Mouse (Mus musculus): ENCODE results near the gene Ptprn2. TPM values are rescaled to one million over a fixed set of nuclear protein-coding genes. Genes with fewer than 3 reads are reported as not detected.

The Ptprn2 gene
- polyA plus RNA-seq, 1 experiment from 2014 or later, result 10.4 TPM

DNA sequence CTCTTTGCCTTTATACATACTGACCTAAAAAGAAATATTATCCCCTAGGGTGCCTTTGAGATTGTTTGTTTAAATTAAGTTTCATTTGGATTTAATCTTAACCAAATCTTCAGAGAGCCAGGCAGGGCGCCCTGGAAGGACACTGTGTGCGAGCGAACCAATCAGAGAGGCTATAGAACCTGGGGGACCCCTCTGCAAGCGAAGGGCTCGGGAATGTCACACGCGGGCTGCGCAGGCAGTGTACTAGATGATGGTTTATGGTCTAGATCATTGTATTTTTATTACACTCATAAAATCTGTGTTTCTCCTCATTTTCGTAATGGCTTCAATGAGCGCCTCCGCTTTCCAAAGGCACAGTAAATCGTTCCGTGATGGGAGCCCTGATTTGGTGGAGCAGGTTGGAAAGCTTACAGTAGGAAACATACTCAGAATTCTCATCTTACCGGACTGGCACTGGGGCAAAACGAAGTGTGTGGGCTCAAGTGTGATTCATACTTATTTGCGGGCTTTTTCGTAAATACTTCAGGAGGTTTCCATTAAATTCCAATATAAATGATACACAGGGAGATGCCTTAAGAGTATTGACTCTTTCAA lies 760.5 kb downstream of the Ptprn2 start:
- Histone ChIP-seq H3K9me3 (no peaks in the 10 kb centered on the region), H3K9ac (replicated peaks) (no peak overlapping the region), H3K4me2 (replicated peaks) (no peak overlapping the region), H3K4me1 (peaks cover 13% of the 10 kb centered on the region), H3K4me3 (no peak overlapping the region), H3K36me3 (no peaks in the 10 kb centered on the region), H3K27me3 (no peaks in the 10 kb centered on the region), H3K27ac (replicated peaks) (no peak overlapping the region)
- 91% methylated on average over 17 of the region's 17 CpGs for WGBS
- ATAC-seq (replicated peaks), result no peak

- Histone ChIP-seq H3K9ac (replicated peaks) (no peak overlapping the region), H3K4me1 (peaks cover 23% of the 10 kb centered on the region), H3K4me3 (no peak overlapping the region), H3K4me2 (replicated peaks) (no peak overlapping the region), H3K27me3 (no peaks in the 10 kb centered on the region), H3K27ac (replicated peaks) (peak overlapping the region; percentile 9; the same call in 1 of the 2 replicates), H3K36me3 (peaks cover 7% of the 10 kb centered on the region; the same call in 1 of the 2 replicates), H3K9me3 (no peaks in the 10 kb centered on the region)
- 10% methylated on average over 6 of the region's 6 CpGs for WGBS
- peak; percentile 78 for ATAC-seq (replicated peaks)
Observed at GRCm38 (mm10) chr12:117250465-117250864, 764.9 kb downstream of the Ptprn2 start.

GRCm38 (mm10) chr12:117251663-117252425 lies 766.3 kb downstream of the Ptprn2 start:
- Histone ChIP-seq H3K27ac (replicated peaks) (peak overlapping the region; percentile 19), H3K27me3 (no peaks in the 10 kb centered on the region), H3K4me3 (no peak overlapping the region), H3K36me3 (peaks cover 7% of the 10 kb centered on the region; the same call in 1 of the 2 replicates), H3K4me2 (replicated peaks) (no peak overlapping the region), H3K9ac (replicated peaks) (no peak overlapping the region), H3K4me1 (peaks cover 33% of the 10 kb centered on the region), H3K9me3 (no peaks in the 10 kb centered on the region)
- no peak for ATAC-seq (replicated peaks)
- WGBS, result 28% methylated on average over 11 of the region's 11 CpGs

- peaks cover 39% of the 10 kb centered on the region for H3K4me1 ChIP-seq
- ATAC-seq (replicated peaks), result no peak
- H3K36me3 ChIP-seq, result peaks cover 7% of the 10 kb centered on the region; the same call in 1 of the 2 replicates
Observed at GRCm38 (mm10) chr12:117252426-117252779, 766.9 kb downstream of the Ptprn2 start.

GRCm38 (mm10) chr12:117254356-117254755 lies 768.8 kb downstream of the Ptprn2 start:
- no peak for ATAC-seq (replicated peaks)
- WGBS, result 69% methylated on average over 9 of the region's 9 CpGs
- peaks cover 7% of the 10 kb centered on the region; the same call in 1 of the 2 replicates for H3K36me3 ChIP-seq
- no peak overlapping the region for H3K9ac ChIP-seq (replicated peaks)
- H3K4me2 ChIP-seq (replicated peaks), result no peak overlapping the region
- no peaks in the 10 kb centered on the region for H3K27me3 ChIP-seq
- no peak overlapping the region; the same call in 1 of the 2 replicates for H3K27ac ChIP-seq (replicated peaks)
- peaks cover 51% of the 10 kb centered on the region for H3K4me1 ChIP-seq
- no peak overlapping the region for H3K4me3 ChIP-seq
- no peaks in the 10 kb centered on the region for H3K9me3 ChIP-seq

More at GRCm38 (mm10) chr12:117252426-117252779, 766.9 kb downstream of the Ptprn2 start:
- WGBS, result 12% methylated on average over 3 of the region's 3 CpGs
- Histone ChIP-seq H3K9ac (replicated peaks) (no peak overlapping the region), H3K9me3 (no peaks in the 10 kb centered on the region), H3K27ac (replicated peaks) (no peak overlapping the region), H3K4me2 (replicated peaks) (no peak overlapping the region), H3K27me3 (no peaks in the 10 kb centered on the region), H3K4me3 (no peak overlapping the region)

DNA sequence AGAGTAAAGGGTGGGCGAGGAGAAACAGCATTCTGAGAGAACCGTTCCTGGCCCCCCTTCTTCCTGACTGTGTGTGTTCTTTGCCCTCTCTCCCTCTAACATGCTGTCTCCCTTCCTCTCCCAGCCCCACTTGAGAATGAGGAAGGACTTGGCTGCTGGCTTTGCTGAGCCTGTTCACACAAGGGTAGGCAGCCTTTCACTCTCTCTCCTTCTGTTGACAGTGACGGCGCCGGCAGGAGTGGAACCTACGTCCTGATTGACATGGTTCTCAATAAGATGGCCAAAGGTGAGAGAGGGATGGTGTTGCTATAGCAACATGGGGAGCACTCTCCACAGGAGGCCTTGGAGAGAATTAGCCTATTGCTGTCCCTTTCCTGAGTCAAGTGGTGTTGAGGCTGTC lies 769.8 kb downstream of the Ptprn2 start:
- Histone ChIP-seq H3K36me3 (peaks cover 7% of the 10 kb centered on the region; the same call in 1 of the 2 replicates), H3K27ac (replicated peaks) (peak overlapping the region; percentile 16), H3K9ac (replicated peaks) (no peak overlapping the region), H3K27me3 (no peaks in the 10 kb centered on the region), H3K4me1 (peaks cover 48% of the 10 kb centered on the region), H3K4me3 (no peak overlapping the region), H3K4me2 (replicated peaks) (no peak overlapping the region), H3K9me3 (no peaks in the 10 kb centered on the region)
- 37% methylated on average over 6 of the region's 6 CpGs for WGBS
- ATAC-seq (replicated peaks), result no peak

- peak overlapping the region; percentile 16 for H3K27ac ChIP-seq (replicated peaks)
Observed at GRCm38 (mm10) chr12:117255776-117256342, 770.3 kb downstream of the Ptprn2 start.

GRCm38 (mm10) chr12:117256849-117257204 lies 771.3 kb downstream of the Ptprn2 start:
- H3K36me3 ChIP-seq, result peaks cover 7% of the 10 kb centered on the region; the same call in 1 of the 2 replicates
- H3K4me1 ChIP-seq, result peaks cover 35% of the 10 kb centered on the region
- ATAC-seq (replicated peaks), result no peak
- H3K27ac ChIP-seq (replicated peaks), result peak overlapping the region; percentile 88
- no peaks in the 10 kb centered on the region for H3K27me3 ChIP-seq
- no peak overlapping the region for H3K4me2 ChIP-seq (replicated peaks)
- WGBS, result 28% methylated on average over 5 of the region's 5 CpGs
- H3K4me3 ChIP-seq, result no peak overlapping the region
- H3K9me3 ChIP-seq, result no peaks in the 10 kb centered on the region
- peak overlapping the region; percentile 34 for H3K9ac ChIP-seq (replicated peaks)

More at GRCm38 (mm10) chr12:117255776-117256342, 770.3 kb downstream of the Ptprn2 start:
- WGBS, result 74% methylated on average over 2 of the region's 2 CpGs
- ATAC-seq (replicated peaks), result no peak
- no peak overlapping the region for H3K4me2 ChIP-seq (replicated peaks)
- H3K9me3 ChIP-seq, result no peaks in the 10 kb centered on the region
- H3K4me3 ChIP-seq, result no peak overlapping the region
- H3K9ac ChIP-seq (replicated peaks), result no peak overlapping the region
- H3K4me1 ChIP-seq, result peaks cover 43% of the 10 kb centered on the region
- no peaks in the 10 kb centered on the region for H3K27me3 ChIP-seq
- H3K36me3 ChIP-seq, result peaks cover 7% of the 10 kb centered on the region; the same call in 1 of the 2 replicates

- Histone ChIP-seq H3K9me3 (no peaks in the 10 kb centered on the region), H3K36me3 (peaks cover 7% of the 10 kb centered on the region; the same call in 1 of the 2 replicates), H3K27ac (replicated peaks) (peak overlapping the region; percentile 88), H3K9ac (replicated peaks) (peak overlapping the region; percentile 34), H3K4me3 (no peak overlapping the region), H3K4me1 (peaks cover 31% of the 10 kb centered on the region), H3K4me2 (replicated peaks) (0 out of 2 replicates have a peak overlapping the region, but pooled peaks have one; percentile 1), H3K27me3 (no peaks in the 10 kb centered on the region)
- ATAC-seq (replicated peaks), result peak; percentile 73
- 7% methylated on average over 20 of the region's 20 CpGs for WGBS
Observed at GRCm38 (mm10) chr12:117257205-117257920, 771.8 kb downstream of the Ptprn2 start.

DNA sequence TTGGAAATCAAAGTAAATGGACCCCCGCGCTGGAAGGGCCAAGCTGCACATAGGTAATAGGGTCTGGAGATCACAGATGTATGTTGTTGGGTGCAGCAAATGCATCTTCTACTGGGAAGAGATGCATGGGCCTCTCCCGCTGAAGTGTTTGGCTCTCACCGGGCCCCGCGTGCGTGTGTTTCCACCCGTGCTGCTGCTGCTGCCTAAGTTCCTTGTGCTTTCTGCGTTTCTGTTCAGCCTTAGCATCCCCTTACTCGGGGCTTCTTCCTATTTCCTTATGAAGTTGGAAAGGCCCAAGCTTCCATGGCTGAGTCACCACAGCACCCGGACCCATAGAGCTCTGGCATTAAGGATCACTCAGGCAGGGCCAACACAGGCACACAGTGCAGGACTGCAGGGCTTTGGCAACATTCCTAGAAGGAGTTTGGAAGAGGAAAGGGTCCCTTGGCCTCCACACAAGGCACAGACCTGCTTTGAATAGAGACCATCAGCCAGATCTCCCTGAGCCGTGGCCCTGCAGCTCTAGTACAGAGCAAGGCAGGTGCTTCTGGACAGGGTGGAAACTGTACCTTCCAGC lies 772.5 kb downstream of the Ptprn2 start:
- Histone ChIP-seq H3K36me3 (peaks cover 7% of the 10 kb centered on the region; the same call in 1 of the 2 replicates), H3K4me3 (no peak overlapping the region), H3K4me1 (peaks cover 29% of the 10 kb centered on the region), H3K4me2 (replicated peaks) (0 out of 2 replicates have a peak overlapping the region, but pooled peaks have one; percentile 1), H3K27me3 (no peaks in the 10 kb centered on the region), H3K27ac (replicated peaks) (peak overlapping the region; percentile 88), H3K9ac (replicated peaks) (peak overlapping the region; percentile 34; the same call in 1 of the 2 replicates), H3K9me3 (no peaks in the 10 kb centered on the region)
- peak; percentile 72 for ATAC-seq (replicated peaks)
- 6% methylated on average over 12 of the region's 12 CpGs for WGBS

- Histone ChIP-seq H3K4me3 (no peak overlapping the region), H3K4me2 (replicated peaks) (no peak overlapping the region), H3K27ac (replicated peaks) (no peak overlapping the region), H3K27me3 (no peaks in the 10 kb centered on the region), H3K4me1 (peaks cover 28% of the 10 kb centered on the region), H3K9me3 (no peaks in the 10 kb centered on the region), H3K9ac (replicated peaks) (no peak overlapping the region), H3K36me3 (no peaks in the 10 kb centered on the region)
- WGBS, result 63% methylated on average over 6 of the region's 6 CpGs
- ATAC-seq (replicated peaks), result no peak
Observed at GRCm38 (mm10) chr12:117260391-117261164, 775.1 kb downstream of the Ptprn2 start.
